Mouse (Mus musculus): ENCODE data around the gene Ovca2. TPM values are rescaled to one million over a fixed set of nuclear protein-coding genes. Genes with fewer than 3 reads are reported as not detected.
A peak's percentile ranks its signal among the peaks of the same experiment; 100 is the strongest.

Gene Ovca2
- polyA plus RNA-seq, 1 experiment from 2014 or later: 39.9 TPM

DNA sequence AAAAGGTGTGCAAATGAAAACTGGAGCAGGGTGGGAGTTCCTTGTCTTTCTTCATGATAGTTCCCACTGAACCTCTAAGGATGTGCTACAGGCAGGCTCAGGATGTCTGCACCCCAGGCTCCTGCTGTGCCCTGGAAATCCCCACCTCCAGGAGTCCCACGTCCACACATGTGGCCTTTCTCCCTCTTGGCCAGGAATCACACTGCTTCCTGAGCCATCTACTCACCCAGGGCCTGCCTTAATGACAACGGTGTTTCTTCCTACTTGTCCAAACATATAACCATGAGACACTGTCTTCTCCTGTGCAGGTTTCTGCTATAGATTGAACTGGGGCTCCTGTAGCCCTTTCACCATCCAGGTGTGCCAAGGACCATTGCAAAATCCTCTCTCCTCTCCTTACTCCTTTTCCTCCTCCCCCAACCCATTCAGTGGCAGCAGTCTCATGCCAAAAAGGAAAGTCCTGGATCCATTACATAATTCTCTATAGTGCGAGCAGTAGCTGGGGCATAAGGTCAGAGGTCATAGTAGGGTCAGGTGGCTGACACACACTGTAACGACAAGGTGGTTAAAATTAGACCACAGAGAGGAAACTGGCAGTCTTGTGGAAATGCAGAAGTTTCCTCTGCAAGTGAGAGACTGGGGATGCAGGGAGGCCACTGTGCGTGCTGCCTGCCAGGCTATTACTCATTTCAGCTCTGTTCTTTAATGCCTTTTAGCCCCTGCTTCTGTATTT lies 41.8 kb downstream of the Ovca2 start:
- Histone ChIP-seq H3K27me3 (ENCODE audit: low read depth, poor library complexity, severe bottlenecking) (no peaks in the 10 kb centered on the region), H3K27ac (peak overlapping the region; percentile 50; the same call in 1 of the 2 replicates), H3K9me3 (replicated peaks) (no peaks in the 10 kb centered on the region), H3K4me3 (no peak overlapping the region), H3K36me3 (0 out of 2 replicates have a peak, but pooled peaks cover 4% of the 10 kb centered on the region), H3K4me1 (peaks cover 89% of the 10 kb centered on the region)
- WGBS: 30% methylated on average over 5 of the region's 5 CpGs
- peak; percentile 37 for DNase-seq (ENCODE audit: low spot score)

DNA sequence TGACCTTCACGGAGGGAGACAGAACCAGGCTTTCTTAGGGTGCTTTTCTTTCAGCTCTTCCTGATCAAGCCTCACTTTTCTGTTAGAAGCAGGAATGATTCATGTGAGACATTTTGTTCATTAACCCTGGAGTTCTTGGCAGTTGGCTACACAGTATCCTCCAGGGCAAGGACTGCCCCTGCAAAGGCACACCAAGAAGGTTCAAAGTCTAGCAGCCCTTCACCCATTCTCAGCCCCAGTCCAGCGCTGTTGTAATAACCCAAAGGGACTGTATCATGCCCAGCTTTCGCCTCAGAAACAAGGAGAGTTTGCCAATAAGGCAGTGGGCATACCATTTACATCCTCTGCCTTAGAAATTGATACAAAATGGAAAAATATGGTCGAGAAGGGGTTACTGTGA lies 43.3 kb downstream of the Ovca2 start:
- 0 out of 2 replicates have a peak, but pooled peaks cover 4% of the 10 kb centered on the region for H3K36me3 ChIP-seq
- H3K4me1 ChIP-seq: peaks cover 74% of the 10 kb centered on the region
- H3K27me3 ChIP-seq (ENCODE audit: low read depth, poor library complexity, severe bottlenecking): no peaks in the 10 kb centered on the region
- H3K27ac ChIP-seq: no peak overlapping the region
- no peak for DNase-seq (ENCODE audit: low spot score)
- H3K9me3 ChIP-seq (replicated peaks): no peaks in the 10 kb centered on the region
- WGBS: 91% methylated on average over 4 of the region's 4 CpGs
- no peak overlapping the region for H3K4me3 ChIP-seq

DNA sequence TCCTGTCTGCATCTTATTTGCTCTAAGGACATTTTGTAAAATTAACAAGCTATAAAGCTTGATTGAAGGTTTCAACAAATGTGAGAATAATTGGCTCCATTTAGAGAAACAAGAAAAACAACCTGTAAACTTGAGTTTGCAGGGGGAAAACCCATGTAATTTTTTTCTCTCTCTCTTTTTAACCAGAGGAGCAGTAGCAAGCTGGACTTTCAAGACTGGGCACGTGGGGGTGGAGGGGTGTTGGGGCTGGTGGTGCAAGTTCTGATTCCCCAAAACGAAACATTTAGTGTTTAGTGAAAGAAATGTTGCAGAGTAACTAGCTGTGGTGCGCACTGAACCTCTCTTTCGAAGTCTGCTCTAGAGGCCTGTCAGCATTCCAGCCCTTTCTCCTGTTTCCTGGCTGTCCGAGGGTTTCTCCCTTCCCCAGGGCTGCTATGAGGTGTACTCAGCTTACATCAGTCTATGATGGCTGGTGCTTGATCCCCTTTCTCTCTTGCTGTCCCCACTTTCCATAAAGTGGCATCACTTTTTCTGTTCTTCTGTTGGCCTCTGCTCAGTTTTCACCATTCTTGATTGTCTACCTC lies 44.1 kb downstream of the Ovca2 start:
- H3K27ac ChIP-seq: peak overlapping the region; percentile 65
- H3K4me1 ChIP-seq: peaks cover 67% of the 10 kb centered on the region
- no peaks in the 10 kb centered on the region for H3K9me3 ChIP-seq (replicated peaks)
- 69% methylated on average over 5 of the region's 5 CpGs for WGBS
- DNase-seq (ENCODE audit: low spot score): no peak
- H3K36me3 ChIP-seq: 0 out of 2 replicates have a peak, but pooled peaks cover 4% of the 10 kb centered on the region
- no peak overlapping the region for H3K4me3 ChIP-seq
- H3K27me3 ChIP-seq (ENCODE audit: low read depth, poor library complexity, severe bottlenecking): no peaks in the 10 kb centered on the region

DNA sequence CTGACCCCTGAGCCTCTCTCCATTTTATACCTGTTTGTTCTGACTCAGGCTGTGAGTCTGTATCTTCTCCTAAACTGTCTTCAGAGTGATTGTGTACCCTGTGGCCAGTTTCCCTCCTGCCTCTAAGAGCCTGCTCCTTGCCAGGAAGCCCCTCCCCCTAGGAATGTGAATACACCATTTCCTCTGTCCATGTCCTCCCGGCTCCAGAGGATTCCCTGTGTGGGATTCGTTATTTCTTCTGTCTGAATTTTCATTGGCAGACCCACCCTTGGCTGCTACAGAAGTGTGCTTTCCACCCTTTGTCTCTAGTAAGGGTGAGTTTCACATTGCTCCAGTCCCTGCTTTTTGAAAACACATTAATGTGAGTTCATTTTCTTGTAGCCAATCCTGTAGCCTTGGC lies 44.7 kb downstream of the Ovca2 start:
- H3K4me3 ChIP-seq: no peak overlapping the region
- WGBS: 6% methylated on average over 2 of the region's 2 CpGs
- peak overlapping the region; percentile 65 for H3K27ac ChIP-seq
- no peaks in the 10 kb centered on the region for H3K9me3 ChIP-seq (replicated peaks)
- H3K4me1 ChIP-seq: peaks cover 60% of the 10 kb centered on the region
- peak; percentile 42 for DNase-seq (ENCODE audit: low spot score)
- 0 out of 2 replicates have a peak, but pooled peaks cover 4% of the 10 kb centered on the region for H3K36me3 ChIP-seq
- no peaks in the 10 kb centered on the region for H3K27me3 ChIP-seq (ENCODE audit: low read depth, poor library complexity, severe bottlenecking)

DNA sequence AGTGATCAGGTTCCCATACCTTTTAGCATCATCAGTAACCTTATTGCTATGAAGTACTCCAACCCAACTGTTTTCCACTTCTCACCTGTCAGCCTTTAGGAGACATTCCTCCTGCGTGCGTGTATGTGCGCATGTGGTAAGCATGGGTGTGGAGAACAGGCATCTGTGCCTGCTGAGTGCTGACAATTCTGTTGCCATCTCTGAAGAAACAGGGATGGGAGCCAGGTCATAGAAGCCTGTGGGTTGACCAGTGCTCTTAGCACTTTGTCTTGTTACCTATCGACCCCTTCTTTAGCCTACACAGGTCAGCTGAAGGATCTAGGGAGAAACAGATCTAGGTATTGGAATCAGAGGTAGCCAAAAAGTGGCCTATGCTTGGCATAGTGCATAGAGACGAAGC lies 45.2 kb downstream of the Ovca2 start:
- Histone ChIP-seq H3K27me3 (ENCODE audit: low read depth, poor library complexity, severe bottlenecking) (no peaks in the 10 kb centered on the region), H3K36me3 (0 out of 2 replicates have a peak, but pooled peaks cover 4% of the 10 kb centered on the region), H3K27ac (peak overlapping the region; percentile 65), H3K4me3 (no peak overlapping the region), H3K4me1 (peaks cover 55% of the 10 kb centered on the region), H3K9me3 (replicated peaks) (no peaks in the 10 kb centered on the region)
- DNase-seq (ENCODE audit: low spot score): no peak
- WGBS: 89% methylated on average over 5 of the region's 5 CpGs

DNA sequence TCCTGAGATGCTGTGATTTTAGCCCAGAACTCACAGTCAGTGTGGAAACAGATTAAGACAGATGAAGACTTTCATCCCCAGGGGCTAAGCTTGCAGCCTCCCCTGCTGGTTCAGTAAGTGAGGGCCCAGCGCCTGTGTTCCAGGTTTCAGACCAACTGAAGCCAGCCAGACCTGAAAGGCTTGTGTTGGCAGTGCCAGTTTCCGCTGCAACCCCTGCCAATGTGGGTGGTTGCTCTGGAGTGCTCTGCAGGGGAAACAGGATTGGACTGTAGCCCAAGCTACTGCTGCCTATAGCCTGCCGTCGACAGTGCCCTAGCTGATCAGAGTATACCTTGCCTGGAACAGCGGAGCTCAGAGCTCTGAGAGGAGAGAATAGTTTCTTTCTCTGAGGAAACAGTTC lies 46.4 kb downstream of the Ovca2 start:
- Histone ChIP-seq H3K27ac (no peak overlapping the region), H3K9me3 (replicated peaks) (no peaks in the 10 kb centered on the region), H3K4me3 (no peak overlapping the region), H3K27me3 (ENCODE audit: low read depth, poor library complexity, severe bottlenecking) (no peaks in the 10 kb centered on the region), H3K4me1 (peaks cover 44% of the 10 kb centered on the region), H3K36me3 (0 out of 2 replicates have a peak, but pooled peaks cover 4% of the 10 kb centered on the region)
- no peak for DNase-seq (ENCODE audit: low spot score)
- 86% methylated on average over 5 of the region's 5 CpGs for WGBS

- Histone ChIP-seq H3K4me3 (no peak overlapping the region), H3K36me3 (0 out of 2 replicates have a peak, but pooled peaks cover 4% of the 10 kb centered on the region), H3K9me3 (replicated peaks) (no peaks in the 10 kb centered on the region), H3K27me3 (ENCODE audit: low read depth, poor library complexity, severe bottlenecking) (no peaks in the 10 kb centered on the region), H3K4me1 (peaks cover 34% of the 10 kb centered on the region), H3K27ac (no peak overlapping the region)
- DNase-seq (ENCODE audit: low spot score): no peak
- 77% methylated on average over 4 of the region's 4 CpGs for WGBS
Measured at GRCm38 (mm10) chr11:75131300-75131699, 47.3 kb downstream of the Ovca2 start.

- 96% methylated on average over 6 of the region's 6 CpGs for WGBS
- no peak overlapping the region for H3K4me3 ChIP-seq
- H3K27ac ChIP-seq: no peak overlapping the region
Measured at GRCm38 (mm10) chr11:75129481-75129880, 49.2 kb downstream of the Ovca2 start.

DNA sequence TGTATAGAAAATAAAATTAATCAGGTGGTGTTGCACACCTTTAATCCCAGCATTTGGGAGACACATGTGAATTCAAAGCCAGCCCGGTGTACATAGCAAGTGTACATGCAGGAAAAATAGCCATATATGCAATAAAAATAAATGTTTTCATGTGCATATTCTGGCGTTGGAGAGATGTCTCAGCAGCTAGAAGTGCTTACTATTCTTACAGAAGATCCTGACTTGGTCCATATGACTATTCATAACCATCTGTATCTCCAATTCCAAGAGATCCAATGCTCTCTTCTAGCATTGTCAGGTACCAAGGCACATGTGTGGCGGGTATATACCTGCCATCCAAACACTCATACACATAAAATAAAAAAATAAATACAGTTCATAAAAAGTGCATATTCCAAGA lies 52.3 kb downstream of the Ovca2 start:
- Histone ChIP-seq H3K36me3 (peaks cover 5% of the 10 kb centered on the region; the same call in 1 of the 2 replicates), H3K9me3 (replicated peaks) (no peaks in the 10 kb centered on the region), H3K4me3 (no peak overlapping the region), H3K27me3 (ENCODE audit: low read depth, poor library complexity, severe bottlenecking) (no peaks in the 10 kb centered on the region), H3K4me1 (no peaks in the 10 kb centered on the region), H3K27ac (no peak overlapping the region)
- no peak for DNase-seq (ENCODE audit: low spot score)
- 94% methylated on average over 3 of the region's 3 CpGs for WGBS

More at GRCm38 (mm10) chr11:75129481-75129880, 49.2 kb downstream of the Ovca2 start:
- DNase-seq (ENCODE audit: low spot score): no peak
- Histone ChIP-seq H3K36me3 (0 out of 2 replicates have a peak, but pooled peaks cover 4% of the 10 kb centered on the region), H3K4me1 (peaks cover 16% of the 10 kb centered on the region), H3K9me3 (replicated peaks) (no peaks in the 10 kb centered on the region), H3K27me3 (ENCODE audit: low read depth, poor library complexity, severe bottlenecking) (no peaks in the 10 kb centered on the region)

MicroRNAs within 50 kb of the gene (microRNA counts, 519-probe panel; counts per million panel counts)
- 684 counts per million, percentile 72 among the panel's probes with 10 or more counts for microRNA mmu-miR-132
- 684 counts per million, percentile 72 among the panel's probes with 10 or more counts for microRNA mmu-miR-212

Small RNA genes lying within 50 kb of the gene (microRNA-seq; reads per million reads assigned to microRNA genes)
- 40.4 reads per million, percentile 39 among the genes with 10 or more reads in this experiment for gene Mir132
- 7.0 reads per million, percentile 14 among the genes with 10 or more reads in this experiment for gene Mir212

Other genes with a start within 250 kb of the Ovca2 start
- gene Hic1, start 9.3 kb downstream of the Ovca2 start, polyA plus RNA-seq (2016; fragmentation: Nextera tagmentation; extraction: Ambion mirVana): 0.99 and 3.5 TPM in 2 replicates
- 32.7 and 35.3 TPM in 2 replicates for gene Dph1, start 12.4 kb upstream of the Ovca2 start, polyA plus RNA-seq (2016; fragmentation: Nextera tagmentation; extraction: Ambion mirVana)
- 0.90 and 1.3 TPM in 2 replicates for gene Rtn4rl1, start 14.9 kb upstream of the Ovca2 start, polyA plus RNA-seq (2016; fragmentation: Nextera tagmentation; extraction: Ambion mirVana)
- gene Rpa1, start 169.5 kb upstream of the Ovca2 start, polyA plus RNA-seq (2016; fragmentation: Nextera tagmentation; extraction: Ambion mirVana): 178 and 185 TPM in 2 replicates
- 15.0 and 17.1 TPM in 2 replicates for gene Smyd4, start 169.6 kb upstream of the Ovca2 start, polyA plus RNA-seq (2016; fragmentation: Nextera tagmentation; extraction: Ambion mirVana)
- gene Serpinf1, start 243.9 kb upstream of the Ovca2 start, polyA plus RNA-seq (2016; fragmentation: Nextera tagmentation; extraction: Ambion mirVana): 214 and 217 TPM in 2 replicates